Comparison of ENCODE assay signal across 8 mouse cellular contexts in genomic region chr2:154507566-154508283, GRCm38 (mm10). TPM values are rescaled to one million over a fixed set of nuclear protein-coding genes. Genes with fewer than 3 reads are reported as not detected.
DNase-seq lines count a peak whose midpoint lies in the region; ATAC-seq lines count a peak whose summit lies in the region.

No protein-coding gene starts in this region.

- H3K4me1 ChIP-seq in neural tube, embryonic 15.5 days: peaks cover 4% of the 10 kb centered on the region; the same call in 1 of the 2 replicates

- H3K4me2 ChIP-seq in neural tube, embryonic 15.5 days: no peak overlapping the region

- no peak overlapping the region for H3K4me3 ChIP-seq in neural tube, embryonic 15.5 days (replicated peaks)

- H3K9me3 ChIP-seq in neural tube, embryonic 15.5 days (replicated peaks): no peaks in the 10 kb centered on the region

- peak; percentile 88; the same call in 1 of the 2 replicates for ATAC-seq in cerebellum, adult (ENCODE audit: insufficient number of reproducible peaks, low FRiP score, low TSS enrichment)
- peak; percentile 50; the same call in 1 of the 2 replicates for ATAC-seq in neural tube, embryonic 15.5 days (ENCODE audit: low FRiP score)

- DNase-seq in cerebellum, postnatal 4 days (ENCODE audit: low spot score in 2 of 2): no peak
- DNase-seq in neural tube, embryonic 10.5 days (ENCODE audit: extremely low spot score, low spot score): no peak
- peak; percentile 30 for DNase-seq in fibroblast of lung, adult 2 months (ENCODE audit: low read depth)
- peak; percentile 15 to 26 for DNase-seq in left cerebral cortex, postnatal 14 days (ENCODE audit: low spot score in 2 of 2)
- DNase-seq in right cerebral cortex, postnatal 14 days: peak; percentile 8
- no peak for DNase-seq in ovary, adult 18-20 months (ENCODE audit: low spot score)

- no peaks in the 10 kb centered on the region for H3K27me3 ChIP-seq in neural tube, embryonic 15.5 days (replicated peaks)

- peaks cover 22% of the 10 kb centered on the region; the same call in 1 of the 2 replicates for H3K36me3 ChIP-seq in neural tube, embryonic 15.5 days

- H3K9ac ChIP-seq in neural tube, embryonic 15.5 days (replicated peaks): no peak overlapping the region

- H3K27ac ChIP-seq in neural tube, embryonic 15.5 days (replicated peaks): peak overlapping the region; percentile 54; the same call in 1 of the 2 replicates

- intact Hi-C loops in left cerebral cortex, postnatal 14 days (cut with DNase I): no loop called here

- 67% methylated on average over 9 of the region's 9 CpGs for WGBS in neural tube, embryonic 15.5 days

RNA-seq across cellular contexts. Expression of gene 1700003F12Rik, which starts 39.2 kb away (rescaled TPM):
- polyA plus RNA-seq in neural tube, embryonic 15.5 days (2015; fragmentation: Nextera tagmentation; extraction: Ambion mirVana): 1.3 and 1.9 TPM in 2 replicates
- under 1 TPM in 1 of 2 experiments, not detected in 1; 0.68 TPM for total RNA-seq in left cerebral cortex, postnatal 14 days (2021)

RNA-seq across cellular contexts. Expression of gene Actl10, which starts 43.9 kb away (rescaled TPM):
- polyA plus RNA-seq in neural tube, embryonic 15.5 days (2015; fragmentation: Nextera tagmentation; extraction: Ambion mirVana): 0.31 and 0.63 TPM in 2 replicates
- total RNA-seq in left cerebral cortex, postnatal 14 days (2021): not detected

RNA-seq across cellular contexts. Expression of gene Necab3, which starts 51.0 kb away (rescaled TPM):
- 16.0 and 19.6 TPM in 2 replicates for polyA plus RNA-seq in neural tube, embryonic 15.5 days (2015; fragmentation: Nextera tagmentation; extraction: Ambion mirVana)
- total RNA-seq in left cerebral cortex, postnatal 14 days (2021): 100 to 1,000 TPM in 1 of 2 experiments, 10 to 100 TPM in 1; 90.6 to 113 TPM

Comparison
In these comparisons a context has a peak if more than half of its experiments do, and no peak if none do; other contexts are left out.
1. DNase-seq: peak in fibroblast of lung, adult 2 months (single experiment), left cerebral cortex, postnatal 14 days (2 of 2) and right cerebral cortex, postnatal 14 days (single experiment); none in cerebellum, postnatal 4 days (0 of 2), neural tube, embryonic 10.5 days (single experiment) and ovary, adult 18-20 months (single experiment).